Mouse (Mus musculus) brain, embryonic 18.5 days (tissue): ENCODE measurements around the gene Ank2.

Experiments
- DNase-seq: peaks from one replicate; pipeline ENCODE4 v3.0.0-alpha.2; 2012; ENCODE audit warnings: low read depth, low spot score

Gene Ank2

GRCm38 (mm10) chr3:126982814-126983213 lies 516.3 kb downstream of the Ank2 start:
- no peak for DNase-seq

DNA sequence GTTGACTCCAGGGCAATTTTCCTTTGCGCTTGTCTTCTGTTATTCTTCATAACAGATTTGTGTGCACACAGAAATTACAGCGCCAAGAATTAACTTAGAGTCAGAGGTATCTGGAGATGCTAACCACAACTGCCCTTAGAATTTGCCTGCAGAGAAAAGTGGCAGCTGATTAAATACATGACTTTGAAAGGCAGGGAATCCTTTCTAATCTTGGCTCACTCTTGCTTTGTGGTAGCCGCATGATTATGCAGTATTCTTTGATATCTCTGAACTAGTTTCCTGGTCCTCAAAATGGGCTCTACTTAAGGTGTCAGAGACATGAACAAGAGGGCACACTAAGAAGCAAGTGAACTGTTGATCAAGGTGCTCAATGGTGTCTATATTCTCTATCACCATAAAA lies 518.0 kb downstream of the Ank2 start:
- no peak for DNase-seq

GRCm38 (mm10) chr3:126979635-126980034 lies 519.5 kb downstream of the Ank2 start:
- no peak for DNase-seq

GRCm38 (mm10) chr3:126978768-126979410 lies 520.3 kb downstream of the Ank2 start:
- DNase-seq, result peak; percentile 34

DNA sequence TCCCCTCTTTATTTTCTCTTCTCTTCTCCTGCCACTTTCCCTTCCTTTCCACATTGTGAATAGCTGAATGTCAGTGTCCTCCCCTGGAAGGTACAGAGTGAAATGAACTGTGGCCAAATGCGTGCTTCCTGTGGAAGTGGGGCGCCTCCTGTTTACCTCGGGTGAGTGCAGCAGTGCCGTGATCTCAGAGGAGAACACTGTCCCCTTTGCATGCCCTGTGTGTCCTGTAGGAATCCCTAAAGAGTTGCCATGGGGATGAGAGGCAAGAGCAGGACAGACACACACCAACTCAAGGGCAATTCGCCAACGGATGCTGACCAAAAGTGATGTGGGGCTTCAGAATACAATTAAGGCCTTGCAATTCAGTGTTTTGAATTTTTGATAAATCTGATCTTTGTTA lies 521.8 kb downstream of the Ank2 start:
- no peak for DNase-seq

GRCm38 (mm10) chr3:126976793-126977192 lies 522.4 kb downstream of the Ank2 start:
- no peak for DNase-seq

- DNase-seq, result no peak
These were observed 523.7 kb downstream of the Ank2 start for GRCm38 (mm10) chr3:126975409-126975808.

DNA sequence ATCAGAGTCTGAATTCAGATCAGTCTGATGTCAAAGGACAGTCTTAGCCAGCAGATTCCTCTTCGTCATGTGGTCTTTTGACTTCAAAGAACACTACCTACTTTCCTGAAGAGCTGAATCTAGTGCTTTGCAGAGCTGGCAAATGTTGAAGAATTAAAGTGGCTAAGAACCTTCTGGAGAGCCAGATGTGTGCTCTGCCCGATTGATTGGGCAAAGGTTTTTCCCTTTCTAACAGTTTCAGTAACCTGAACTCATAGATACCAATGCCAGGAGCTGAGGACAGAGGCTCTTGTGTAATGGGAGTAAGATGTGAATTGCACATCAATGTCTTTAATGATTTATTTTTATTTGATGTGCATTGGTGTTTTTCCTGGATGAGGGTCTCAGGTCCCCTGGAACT lies 525.6 kb downstream of the Ank2 start:
- DNase-seq, result no peak

DNA sequence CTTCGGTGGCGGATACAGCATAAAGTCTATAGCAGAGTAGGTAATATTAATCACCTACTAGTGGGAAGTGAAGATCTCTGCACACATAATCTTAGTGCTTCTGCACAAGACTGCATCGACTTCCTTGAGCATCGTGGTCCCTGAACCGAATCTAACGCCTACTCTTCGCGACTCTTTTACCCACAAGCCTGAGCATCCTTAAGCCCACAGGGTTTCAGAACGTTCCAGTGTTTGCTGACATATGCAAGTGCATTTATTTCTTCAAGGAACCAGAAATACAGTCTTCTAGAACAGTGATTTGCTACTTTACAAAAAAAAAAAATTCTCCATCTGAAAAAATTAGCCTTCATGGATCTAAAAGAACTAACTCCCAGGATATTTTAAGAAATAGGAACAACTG lies 527.6 kb downstream of the Ank2 start:
- DNase-seq, result no peak

DNA sequence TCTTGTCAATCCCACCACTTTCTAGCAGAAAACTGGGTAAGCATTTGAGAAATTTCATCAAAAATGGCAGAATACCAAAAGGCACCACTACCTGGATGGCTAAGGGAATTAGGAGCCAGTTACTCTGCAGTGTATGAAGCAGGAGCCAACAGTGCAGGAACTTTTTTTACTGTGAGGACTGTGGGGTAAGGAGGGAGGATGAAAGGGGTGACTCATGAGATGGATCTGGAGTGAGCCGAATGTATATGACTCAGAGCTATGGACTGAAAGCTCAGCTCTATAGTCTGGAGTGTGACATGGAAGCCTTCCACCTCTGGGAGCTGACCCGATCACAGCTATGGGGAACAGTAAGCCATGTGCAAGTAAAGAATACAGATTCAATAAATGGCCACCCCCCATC lies 530.4 kb downstream of the Ank2 start:
- DNase-seq, result no peak

- DNase-seq, result no peak
These were observed 533.4 kb downstream of the Ank2 start for GRCm38 (mm10) chr3:126965767-126966166.

GRCm38 (mm10) chr3:126962326-126962725 lies 536.8 kb downstream of the Ank2 start:
- no peak for DNase-seq

- no peak for DNase-seq
These were observed 546.5 kb downstream of the Ank2 start for GRCm38 (mm10) chr3:126952698-126953097.

GRCm38 (mm10) chr3:126946591-126946990 lies 552.6 kb downstream of the Ank2 start:
- no peak for DNase-seq

GRCm38 (mm10) chr3:126944838-126945237 lies 554.3 kb downstream of the Ank2 start:
- no peak for DNase-seq

- DNase-seq, result no peak
These were observed 555.1 kb downstream of the Ank2 start for GRCm38 (mm10) chr3:126944081-126944480.

DNA sequence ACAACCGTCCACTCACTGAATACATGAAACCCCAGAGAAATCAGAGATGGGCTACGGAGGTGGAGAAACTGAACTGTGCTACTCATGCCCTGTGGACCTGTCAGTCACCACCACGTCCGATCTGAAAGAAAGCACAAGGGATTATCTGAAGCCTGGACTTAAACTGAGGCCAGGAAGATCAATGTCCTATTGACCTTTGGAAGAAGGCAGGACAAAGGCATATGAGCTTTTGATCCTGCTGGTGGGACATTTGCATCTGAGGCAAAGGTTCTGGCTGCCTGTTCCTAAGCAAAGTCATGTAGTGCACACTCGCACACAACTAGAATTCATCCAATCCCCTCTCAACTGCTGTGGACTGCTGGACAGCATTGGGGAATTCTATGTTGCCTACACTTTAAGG lies 558.7 kb downstream of the Ank2 start:
- DNase-seq, result no peak

DNA sequence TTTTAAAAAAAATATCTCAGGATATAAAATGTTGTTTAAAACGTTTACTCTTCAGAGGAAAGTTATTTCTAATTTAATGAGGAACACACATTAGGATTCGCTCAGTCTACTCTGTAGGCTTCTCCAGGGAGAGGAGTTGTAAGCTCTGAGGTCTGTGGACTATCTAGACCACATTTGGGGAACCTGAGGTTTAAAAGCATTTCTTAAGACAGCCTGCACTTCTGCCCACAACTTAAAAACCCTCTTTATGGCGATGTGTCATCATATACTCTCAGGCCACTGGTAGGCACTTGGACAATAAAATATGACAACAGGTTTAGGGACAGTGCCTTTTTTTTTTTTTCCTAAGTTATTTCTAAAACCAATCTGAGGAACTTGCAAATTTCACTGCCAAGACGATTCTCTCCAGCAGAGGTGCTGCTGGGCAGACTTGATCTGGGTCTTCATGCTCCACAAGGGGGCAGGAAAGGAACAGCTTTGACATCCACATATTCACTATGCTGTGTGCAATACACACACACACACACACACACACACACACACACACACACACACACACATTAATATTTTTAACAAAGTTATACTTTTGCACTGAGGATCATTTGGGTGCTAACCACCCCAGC lies 567.2 kb downstream of the Ank2 start:
- DNase-seq, result no peak

DNA sequence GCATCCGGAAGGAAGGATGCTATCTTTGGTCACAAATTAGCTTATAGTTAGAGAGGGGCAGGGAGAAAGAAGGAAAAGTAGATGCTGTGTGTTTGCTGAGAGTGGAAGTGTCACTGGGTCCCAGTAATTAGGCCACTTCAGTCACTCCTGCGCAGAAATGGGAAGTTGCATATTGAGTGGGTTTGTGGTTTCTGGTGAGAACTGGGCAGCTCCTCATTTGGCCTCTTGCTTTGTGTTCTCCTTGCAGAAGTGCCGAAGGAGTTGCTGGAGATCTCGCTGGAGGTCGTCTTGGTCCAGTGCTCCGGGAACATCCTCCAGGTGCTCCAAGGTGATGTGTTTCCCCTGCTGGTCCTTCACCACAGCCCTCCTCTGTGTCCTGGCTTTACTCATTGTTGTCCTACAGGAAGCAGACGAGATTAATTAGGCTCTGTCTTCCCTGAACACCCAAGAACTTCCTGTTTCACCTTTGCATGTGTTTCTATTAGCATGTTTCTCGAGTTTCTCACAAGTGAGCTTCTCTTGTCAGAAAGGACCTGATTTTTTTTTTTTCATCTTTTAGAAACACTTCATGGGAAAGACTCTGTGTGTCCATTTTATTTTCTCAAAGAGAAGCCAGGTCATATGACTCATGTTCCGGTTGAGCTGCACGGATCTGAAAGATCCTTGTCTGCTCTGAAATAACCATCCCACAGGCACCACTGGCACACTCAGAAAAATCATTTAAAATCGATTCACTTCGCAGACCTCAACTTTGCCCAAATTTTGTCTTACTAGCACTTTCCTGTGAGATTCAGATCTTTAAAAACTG lies 575.4 kb downstream of the Ank2 start:
- DNase-seq, result no peak

DNA sequence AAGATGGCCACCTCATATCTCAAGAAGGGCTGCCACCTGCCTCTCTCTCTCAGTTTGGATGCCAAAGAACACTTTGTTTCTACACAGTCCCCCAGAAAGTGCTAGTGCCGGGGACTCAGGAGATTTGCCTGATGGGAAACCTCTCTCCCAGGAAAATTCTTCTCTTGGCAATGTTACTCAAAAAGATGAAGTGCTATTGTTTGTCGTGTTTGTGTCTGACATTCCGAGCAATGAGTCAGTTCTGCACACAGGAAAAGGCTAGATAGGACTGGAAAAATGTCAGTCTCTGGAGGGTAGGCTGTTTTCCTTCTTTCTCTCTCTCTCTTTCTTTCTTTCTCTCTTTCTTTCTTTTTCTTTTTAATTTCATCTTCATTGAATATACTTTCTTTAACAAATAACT lies 577.2 kb downstream of the Ank2 start:
- DNase-seq, result no peak

GRCm38 (mm10) chr3:126920296-126920695 lies 578.9 kb downstream of the Ank2 start:
- no peak for DNase-seq

DNA sequence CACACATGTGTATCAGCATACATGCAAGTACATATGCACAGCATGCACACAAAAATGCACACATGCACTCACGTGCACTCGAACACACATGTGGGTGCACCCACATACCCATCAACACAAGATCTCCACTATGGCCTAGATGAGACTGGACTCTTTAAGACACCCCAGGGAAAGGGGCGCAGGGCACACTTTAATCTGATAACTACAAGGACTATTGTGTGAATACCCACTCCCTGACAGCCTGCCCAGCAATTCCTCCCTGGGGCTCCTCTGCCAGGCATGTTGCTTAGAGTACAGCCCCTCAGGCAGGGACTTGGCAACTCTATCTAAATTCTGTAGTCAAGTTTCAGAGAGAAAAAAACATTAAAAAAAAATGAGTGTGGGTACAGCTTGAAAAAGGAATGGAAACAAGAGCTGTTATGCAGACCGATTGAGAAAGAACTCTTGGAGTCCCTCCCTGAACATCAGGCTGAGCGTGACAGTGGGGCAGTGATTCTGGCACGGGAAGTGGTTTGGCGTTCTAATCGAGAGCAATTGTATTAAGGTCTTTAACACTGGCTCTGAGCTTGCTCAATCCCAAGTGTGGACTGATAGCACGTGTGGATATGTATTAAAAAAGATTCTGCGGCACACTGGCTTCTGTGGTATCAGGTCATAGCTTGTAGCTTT lies 580.2 kb downstream of the Ank2 start:
- no peak for DNase-seq
